Mouse (Mus musculus) heart, adult 9 months (tissue): ENCODE data around the gene Lrrc23.
"Not testable (repeated sequence)": the region's sequence is repeated elsewhere in the genome, so short reads cannot be mapped to it uniquely, and the experiment has no call there.

Experiments used
- DNase-seq, 2 experiments: peaks; one replicate each; pipeline ENCODE4 v3.0.0; 2022; ENCODE audit warnings: low spot score in 2 of 2

The Lrrc23 gene

DNA sequence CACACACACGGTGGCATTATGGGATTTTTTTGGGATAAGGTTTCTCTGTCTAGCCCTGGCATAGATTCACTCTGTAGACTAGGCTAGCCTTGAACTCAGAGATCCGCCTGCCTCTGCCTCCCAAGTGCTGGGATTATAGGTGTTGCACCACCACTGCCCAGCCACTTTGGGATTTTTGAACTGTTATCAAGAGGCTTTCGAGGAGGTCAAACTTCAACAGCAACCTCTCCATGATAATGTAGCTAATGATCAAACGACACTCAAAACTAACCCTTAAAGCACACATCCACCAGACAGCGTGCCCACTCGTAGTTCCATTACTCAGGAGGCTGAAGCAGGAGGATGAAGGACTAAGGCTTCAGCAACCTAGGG lies 28.4 kb upstream of the Lrrc23 start:
- DNase-seq, result no peak

DNA sequence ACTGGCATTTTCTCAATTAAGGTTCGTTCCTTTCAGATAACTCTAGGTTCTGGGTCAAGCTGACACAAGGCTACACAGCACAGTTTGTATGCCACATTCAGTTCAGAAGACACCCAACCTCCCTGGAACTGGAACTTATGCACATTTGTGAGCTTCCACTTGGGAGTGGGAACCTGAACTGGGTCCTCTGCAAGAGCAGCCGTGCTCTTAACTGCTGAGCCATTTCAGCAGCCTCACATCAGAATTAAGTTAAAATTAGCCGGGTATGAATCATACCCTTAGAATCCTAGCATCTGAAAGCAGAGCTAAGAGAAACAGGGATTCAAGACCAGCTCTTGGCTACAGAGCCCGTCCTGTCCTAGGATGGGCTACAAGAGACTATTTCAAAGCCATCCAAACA lies 27.8 kb upstream of the Lrrc23 start:
- DNase-seq, result no peak

DNA sequence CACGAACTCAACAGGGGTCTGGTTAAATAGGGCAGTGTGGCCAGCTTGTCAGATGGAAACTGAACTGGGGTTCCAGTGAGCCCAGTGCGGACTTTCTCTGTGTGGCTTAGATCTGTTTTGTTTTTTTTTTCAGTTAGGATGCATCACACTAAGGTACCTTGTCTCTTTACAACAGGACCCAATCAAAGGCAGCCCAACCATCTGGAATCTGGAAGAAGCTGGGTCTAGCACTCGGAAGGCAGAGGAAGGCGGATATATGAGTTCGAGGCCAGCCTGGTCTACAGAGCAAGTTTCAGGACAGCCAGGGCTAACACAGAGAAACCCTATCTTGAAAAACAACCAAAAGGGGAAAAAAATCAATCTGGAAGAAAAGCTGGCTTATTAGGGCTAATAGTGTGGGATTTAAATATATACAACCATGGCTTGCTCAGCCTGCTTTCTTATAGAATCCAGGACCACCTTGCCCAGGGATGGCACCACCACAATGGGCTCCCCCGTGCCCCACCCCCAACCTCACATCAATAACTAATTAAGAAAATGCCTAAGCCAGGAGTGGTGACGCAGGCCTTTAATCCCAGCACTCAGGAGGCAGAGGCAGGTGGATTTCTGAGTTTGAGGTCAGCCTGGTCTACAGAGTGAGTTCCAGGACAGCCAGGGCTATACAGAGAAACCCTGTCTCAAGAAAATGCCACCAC lies 27.1 kb upstream of the Lrrc23 start:
- DNase-seq, result no peak

DNA sequence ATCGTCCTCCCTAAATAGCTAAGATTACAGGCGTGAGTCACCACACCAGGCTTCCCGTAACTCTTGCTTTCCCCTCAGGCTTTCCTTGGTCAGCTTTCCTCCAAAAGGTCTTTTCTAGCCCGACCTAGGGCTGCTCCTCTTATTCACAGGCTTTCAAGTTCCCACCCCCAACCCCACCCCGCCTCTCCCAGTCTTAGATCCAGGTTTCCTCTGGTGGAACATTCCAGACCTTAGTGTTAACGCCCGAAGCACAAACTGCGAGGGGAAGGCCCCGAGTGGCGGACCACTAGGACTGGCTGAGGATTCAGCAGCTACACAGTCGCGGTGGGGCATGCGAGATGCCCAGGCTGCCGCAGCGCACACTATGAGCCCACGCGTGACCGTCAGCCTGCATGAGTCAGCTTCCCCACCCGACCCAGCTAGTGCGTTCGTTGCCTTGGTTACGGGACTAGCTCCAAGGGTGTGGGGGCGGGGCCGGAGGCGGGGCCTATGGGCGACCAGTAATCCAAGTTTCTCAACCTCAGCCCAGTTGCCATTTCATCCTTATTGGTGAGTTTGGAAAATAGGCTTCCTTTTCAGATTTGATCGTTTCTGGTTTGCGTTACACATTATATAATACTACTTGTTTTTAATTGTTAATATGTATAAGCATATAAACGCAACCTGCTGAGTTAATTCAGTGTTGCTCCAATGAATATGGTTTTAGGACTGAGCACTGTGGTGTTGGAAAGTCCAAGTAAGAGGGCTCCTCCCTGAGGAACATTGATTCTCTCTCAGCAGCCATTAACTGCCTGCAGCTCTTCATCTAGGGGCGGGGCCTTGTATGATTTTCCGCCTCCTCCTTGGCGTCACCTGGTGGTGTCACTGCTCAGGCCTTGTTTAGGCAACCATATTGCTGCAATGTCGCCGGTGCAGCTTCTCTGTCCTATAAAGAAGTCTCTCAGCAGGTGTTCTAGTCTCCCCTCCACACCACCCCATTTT lies 26.1 kb upstream of the Lrrc23 start:
- peak; percentile 93 to 95 for DNase-seq

DNA sequence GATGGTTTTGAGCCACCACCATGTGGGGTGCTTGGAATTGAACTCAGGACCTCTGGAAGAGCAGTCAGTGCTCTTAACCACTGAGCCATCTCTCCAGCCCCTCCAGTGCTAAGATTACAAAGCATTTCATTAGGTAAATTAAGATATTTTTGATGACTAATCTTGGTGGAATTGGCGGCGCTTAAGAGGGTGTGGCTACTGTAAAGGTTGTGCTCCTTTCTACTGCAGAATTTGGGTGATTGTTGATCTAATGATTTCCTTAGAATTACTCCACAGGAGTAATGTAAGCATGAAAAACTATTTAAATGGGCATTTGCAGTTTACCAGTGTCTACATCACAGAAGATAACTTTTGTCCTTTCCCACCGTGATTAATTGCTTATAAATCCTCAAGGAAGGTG lies 24.8 kb upstream of the Lrrc23 start:
- no peak for DNase-seq

DNA sequence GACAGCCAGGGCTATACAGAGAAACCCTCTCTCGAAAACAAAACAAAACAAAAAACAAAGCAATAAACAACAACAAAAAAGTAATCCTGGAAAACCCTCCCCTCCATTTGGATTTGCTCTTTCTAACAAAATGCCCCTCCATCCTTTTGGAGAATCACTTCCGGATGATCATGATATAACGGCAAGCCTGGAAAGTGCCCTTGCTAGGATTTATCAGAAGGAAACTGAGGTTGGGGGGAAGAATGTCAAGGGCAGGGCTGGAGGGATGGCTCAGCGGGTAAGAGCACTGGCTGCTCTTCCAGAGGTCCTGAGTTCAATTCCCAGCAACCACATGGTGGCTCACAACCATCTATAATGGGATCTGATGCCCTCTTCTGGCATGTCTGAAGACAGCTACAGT lies 24.2 kb upstream of the Lrrc23 start:
- DNase-seq, result not testable (repeated sequence)

DNA sequence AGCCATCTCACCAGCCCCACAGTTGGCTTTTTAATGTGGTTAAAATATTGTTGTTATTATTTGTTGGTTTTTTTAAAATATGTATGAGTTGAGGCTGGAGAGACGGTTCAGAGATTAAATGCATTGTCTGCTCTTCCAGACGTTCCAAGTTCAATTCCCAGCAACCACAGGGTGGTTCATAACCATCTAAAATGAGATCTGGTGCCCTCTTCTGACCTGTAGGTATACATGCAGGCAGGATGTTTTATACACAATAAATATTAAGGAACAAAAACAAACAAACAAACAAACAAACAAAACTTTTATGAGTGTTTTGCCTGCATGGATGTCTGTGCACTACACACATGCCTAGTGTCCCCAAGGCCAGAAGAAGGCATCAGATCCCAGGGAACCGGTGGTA lies 23.5 kb upstream of the Lrrc23 start:
- DNase-seq, result no peak

DNA sequence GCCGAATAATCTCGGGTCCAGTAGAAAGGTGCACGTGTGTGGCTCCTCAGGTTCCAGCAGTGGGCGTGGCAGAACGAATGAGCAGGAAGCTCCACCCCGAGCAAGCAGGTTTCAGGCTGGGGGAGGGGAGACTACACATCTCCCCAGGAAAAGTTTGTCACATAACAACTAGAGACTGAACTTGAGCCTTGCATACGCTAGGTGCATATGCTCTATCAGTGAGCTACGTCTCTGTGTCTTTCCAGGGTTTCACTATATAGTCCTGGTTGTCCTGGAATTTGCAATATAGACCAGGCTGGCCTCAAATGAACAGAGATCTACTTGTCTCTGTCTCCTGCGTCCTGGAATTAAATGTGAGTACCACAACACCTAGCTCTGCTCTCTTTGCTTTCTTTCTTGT lies 22.9 kb upstream of the Lrrc23 start:
- DNase-seq, result not testable (repeated sequence)

DNA sequence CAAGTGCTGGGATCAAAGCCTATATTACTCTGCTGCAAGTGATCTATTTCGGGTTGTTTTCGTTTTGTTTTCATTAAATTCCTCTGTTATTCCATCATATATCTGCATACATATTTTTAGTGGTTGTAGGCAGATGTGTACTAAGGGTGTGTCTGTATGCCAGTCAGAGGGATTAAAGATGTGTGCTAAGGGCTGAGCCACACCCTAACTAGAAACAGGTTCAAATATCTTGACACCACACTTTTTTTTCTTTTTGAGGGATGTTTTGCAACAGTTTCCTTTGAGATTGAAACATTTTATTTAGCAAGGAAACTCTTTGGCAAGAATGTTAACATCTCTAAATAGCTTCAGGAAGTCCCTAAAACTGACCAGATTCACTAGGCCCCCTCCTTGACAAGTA lies 16.7 kb upstream of the Lrrc23 start:
- no peak for DNase-seq

DNA sequence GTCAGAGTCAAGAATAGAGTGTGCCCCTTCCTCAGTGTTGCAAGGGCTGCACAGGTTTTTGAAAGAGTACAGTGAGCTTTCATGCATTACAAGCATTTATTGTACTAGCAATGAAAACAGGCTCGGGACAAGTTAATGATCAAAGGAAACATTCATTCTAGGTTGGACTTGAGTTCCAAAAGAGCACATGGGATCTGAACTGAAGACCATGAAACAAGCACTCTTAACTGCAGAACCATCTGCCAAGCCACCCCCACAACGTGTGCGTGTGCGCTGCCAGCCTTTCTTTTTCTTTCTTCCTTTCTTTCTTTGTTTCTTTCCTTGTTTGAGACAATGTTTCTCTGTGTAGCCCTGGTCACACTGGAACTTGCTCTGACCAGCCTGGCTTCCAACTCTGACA lies 16.3 kb upstream of the Lrrc23 start:
- no peak for DNase-seq

DNA sequence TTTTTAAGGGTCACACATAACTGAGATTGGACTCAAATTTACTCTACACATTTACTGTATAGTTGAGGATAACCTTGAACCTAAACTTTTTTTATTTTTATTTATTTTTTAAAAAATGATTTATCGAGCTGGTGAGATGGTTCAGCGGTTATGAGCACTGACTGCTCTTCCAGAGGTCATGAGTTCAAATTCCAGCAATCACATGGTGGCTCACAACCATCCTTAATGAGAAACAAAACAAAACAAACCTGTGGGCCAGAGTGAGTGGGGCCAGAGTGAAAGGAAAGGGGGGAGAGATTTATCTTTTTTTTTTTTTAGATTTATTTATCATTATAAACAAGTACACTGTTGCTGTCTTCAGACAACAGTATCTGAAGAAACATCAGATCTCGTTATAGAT lies 12.4 kb upstream of the Lrrc23 start:
- no peak for DNase-seq

DNA sequence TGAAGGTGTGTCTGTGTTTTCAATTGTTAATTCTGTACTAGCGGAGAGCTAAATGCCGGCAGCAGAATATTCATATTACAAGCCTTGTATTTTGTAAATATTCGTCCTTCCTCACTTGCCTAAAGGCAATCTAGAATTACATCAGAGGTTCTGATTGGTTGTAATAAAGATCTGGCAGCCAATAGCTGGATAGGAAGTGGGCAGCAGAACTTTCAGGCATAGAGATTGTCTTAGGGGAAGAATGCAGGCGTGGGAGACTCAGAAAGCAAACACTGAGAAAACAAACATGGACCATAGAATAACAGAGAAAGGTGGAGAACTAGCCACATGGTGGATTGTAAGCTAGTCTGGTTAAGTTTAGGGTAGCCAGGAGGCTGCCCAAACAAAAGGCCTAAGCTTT lies 10.6 kb upstream of the Lrrc23 start:
- no peak for DNase-seq

DNA sequence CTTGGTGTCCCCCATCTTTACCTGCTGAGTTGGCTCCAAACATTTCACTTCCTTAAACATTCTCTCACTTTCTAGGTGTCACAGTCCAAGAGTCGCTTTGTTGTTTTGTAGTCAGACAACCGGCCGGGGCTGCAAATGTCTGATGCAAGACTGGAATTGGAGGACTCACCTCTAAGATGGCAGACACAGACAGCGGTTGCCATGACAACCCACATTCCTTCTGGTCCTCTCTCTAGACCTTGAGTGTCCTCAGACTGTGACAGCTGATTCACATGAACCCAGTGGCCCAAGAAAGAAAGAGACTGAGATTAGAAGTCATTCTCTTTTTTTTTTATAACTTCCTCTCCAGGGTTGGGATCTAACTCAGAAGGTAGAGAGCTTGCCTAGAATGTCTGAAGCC lies 10.0 kb upstream of the Lrrc23 start:
- no peak for DNase-seq

DNA sequence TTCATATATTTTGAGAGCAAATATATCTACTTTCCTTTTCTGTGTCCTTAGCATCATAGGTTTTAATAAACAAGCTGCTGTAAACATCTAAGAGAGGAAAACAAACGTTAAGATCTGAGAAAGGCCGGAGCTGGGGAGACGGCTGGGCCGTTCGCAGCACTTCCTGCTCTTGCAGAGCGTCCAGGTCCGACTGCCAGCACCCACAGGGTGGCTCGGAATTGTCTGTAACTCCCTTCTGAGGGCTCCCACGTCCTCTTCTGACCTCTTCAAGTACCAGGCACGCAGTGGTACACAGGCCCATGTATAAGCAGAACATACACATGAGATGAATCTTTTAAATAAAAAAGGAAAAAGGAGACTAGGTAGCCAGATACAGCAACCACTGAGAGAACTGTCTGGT lies 8.2 kb upstream of the Lrrc23 start:
- DNase-seq, result no peak

DNA sequence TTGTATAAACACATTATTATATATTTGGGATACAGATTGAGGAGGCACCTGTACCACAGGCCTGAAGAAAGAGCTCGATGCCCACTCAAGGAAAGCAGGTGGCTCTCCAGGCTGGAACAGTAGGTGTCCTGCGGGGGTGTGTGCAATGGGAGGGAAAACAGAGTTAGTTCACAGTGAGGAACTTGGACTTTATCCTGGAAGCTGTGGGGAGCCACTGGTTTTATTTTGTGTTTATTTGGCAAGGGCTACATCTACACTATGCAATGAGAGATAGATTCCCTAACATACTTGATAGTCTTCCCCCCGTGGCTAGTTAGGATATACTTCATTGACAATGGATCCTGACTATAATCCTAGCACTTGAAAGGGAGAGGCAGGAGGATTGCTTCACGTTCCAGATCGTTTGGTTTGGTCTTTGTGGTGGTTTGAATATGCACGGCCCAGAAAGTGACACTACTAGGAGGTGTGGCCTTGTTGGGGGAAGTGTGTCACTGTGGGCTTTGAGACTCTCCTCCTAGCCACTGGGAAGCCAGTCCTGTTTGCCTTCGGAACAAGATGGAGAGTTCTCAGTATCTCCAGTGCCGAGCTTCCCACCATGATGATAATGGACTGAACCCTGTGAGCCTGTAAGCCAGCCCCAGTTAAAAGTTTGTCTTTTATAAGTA lies 7.4 kb upstream of the Lrrc23 start:
- no peak for DNase-seq

DNA sequence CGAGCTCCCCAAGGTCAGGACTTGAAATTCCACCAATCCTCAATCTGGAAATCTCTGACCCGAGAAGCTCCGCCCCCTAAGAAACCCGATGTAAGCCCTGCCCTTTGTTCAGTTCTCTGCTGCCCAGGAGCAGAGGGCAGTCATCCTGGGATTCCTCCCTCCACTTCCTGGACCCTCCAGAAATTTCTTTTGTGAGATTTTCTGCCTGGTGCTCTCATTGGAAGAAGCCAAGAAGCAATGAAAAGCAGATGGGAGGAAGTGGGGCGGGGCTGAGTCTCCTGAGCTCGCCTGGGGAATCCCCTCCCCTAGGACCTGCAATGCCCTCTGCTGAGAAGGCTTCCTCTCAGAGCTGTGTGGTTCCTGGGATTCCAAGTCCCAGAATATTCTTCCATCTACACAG lies 2.9 kb upstream of the Lrrc23 start:
- peak; percentile 23 to 34 for DNase-seq

DNA sequence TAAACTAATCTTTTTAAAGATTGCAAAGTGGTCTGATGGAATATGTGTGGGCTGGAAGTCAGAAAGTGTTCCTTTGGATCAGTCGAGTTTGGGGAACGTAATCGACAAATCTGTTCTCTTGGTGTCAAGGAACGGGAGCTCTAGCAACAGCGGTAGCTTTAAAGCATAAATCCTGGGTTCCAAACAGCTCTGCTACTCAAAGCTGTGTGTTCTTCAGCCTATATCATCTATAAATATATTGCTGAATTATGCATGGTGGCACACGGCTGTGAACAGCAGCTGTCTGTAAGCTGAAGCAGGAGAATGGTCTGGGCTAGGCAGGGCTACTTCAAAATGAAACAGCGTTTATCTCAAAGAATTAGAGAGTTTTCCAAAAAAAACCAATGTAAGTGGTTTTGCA lies 1.4 kb upstream of the Lrrc23 start:
- DNase-seq, result no peak

DNA sequence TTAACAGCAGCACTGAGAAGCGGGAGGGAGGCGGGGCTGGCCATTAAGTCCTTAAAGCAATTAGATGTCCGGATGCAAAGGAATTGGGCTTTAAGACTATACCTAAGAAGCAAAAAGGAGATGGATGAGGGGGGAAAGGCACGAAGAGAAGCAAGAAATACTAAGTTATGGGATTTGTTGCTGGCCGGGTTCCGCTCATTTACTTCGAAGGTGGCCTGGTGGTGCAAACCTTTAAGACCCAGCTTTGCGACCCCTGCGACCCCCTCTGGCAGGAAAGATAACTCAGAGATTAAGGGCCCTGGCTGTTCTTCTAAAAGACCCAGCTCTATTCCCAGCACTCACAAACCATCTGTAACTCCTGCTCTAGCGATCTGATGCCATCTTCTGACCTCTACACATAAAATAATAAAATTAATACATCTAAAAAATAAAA lies 473 bp upstream of the Lrrc23 start:
- DNase-seq, result no peak

DNA sequence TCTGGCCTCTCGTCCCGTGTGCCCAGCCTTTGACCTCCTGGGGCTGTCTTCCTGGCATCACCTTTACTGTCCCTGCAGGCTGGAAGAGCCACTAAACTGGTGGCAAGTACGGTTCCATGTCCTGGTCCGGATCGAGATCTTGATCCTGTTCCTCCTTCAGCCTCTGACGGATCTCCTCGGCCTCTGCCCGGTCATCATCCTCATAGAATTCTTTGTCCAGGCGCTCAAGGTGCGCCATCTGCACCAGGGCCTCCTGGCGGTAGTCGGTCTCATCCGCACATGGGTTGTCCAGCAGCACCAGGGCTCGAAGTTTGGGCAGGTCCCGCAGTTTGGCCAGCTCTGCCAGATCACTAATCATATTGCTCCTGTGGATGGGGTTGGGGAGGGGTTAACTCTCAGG lies 9.0 kb downstream of the Lrrc23 start:
- no peak for DNase-seq

DNA sequence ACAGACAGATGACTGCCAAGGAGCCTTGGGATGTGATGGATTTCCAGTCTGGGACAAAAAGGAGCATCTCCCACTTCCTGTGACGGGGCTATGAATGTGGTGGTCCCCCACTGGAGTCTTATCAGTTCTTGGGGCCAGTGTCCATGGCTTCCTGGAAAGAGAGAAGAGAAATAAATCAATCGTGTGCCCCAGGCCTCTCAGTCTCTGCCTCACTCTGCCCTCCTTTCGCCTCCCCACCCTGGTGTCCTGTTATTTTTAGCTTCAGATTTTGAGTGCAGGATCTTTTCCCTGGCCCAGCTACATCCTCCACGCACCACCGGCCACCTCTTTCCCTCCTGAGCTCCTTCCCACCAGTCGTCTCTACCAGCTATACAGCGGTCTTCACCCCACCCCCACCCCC lies 9.5 kb downstream of the Lrrc23 start:
- DNase-seq, result no peak

DNA sequence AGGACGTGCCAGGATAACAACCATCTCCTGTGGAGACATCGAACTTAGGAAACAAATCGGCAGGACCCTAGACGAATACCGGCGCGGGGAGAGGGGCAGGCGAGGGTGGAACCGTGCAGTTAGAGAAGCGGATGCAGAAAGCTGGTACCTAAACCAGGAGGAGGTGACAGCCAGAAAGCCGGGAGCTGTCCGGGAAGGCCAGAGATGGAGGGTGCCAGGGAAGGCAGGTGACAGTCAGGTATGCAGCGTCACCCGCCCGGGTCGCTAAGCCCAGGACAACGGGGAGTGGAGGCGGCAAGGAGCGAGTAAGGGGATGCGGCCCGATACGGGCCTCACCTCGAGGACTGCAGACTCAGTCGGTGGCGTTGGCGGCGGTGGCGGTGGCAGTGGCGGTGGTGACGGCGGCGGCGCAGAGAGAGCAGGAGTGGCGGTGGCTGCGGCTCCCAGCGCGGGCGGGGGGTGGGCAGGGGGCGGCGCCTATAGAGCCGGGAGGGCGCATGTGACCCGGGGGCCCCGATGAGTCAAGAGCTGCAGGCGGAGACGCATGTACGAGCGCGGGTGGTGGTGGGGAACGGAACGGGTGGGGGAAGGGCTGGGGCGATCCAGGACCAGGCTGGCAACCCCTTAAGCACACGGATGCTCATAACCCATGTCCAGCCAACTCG lies 10.3 kb downstream of the Lrrc23 start, which contains the start of gene Eno2:
TSS of gene Eno2 (minus strand) at position 573 of the 665 bp plus-strand sequence.
- peak; percentile 27 to 45 for DNase-seq

DNA sequence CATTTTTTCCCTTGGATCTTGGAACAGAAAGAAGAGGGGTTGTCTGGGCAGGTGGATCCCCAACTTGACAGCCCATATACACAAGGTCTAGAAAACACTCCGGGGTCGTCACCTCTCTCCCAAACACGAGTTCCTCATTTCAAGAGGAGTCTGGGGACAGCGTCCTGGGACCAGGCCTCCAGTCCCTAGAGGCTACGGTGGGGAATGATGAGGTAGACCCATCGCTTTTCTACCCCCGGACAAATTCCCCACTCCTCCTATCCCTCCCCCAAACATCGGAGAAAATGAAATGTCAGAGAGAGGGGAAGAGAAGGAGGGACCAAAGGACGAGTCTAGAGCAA lies 10.9 kb downstream of the Lrrc23 start:
- DNase-seq, result no peak
